In the genomic region with DNA sequence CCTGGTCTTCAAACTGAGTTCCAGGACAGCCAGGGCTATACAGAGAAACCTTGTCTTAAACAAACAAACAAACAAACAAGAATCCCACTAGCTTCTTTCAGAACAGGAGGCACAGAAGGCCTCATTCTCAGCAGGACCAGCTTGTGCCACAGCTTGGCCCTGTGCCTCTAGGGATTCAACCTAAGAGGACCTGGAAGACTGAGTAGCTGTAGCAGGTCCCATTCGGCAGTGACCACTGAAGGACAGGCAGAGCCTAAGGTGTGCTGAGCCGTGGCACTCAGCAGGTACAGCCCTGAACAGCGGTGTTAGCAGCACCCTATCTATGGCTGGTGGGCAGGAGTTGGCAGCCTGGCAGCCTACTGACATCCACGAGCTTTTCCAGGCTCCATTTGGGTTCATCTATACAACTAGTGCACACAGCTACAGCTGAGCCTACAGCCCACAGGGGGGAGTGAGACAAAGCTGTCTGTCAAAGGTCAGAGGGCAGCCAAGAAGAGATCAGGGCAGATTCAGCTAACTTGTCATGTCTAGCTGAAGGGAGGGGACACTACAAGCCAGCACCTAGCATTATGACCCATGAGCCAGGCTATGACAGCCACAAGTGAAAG, we compare ENCODE assay signal across 16 mouse cellular contexts. TPM values are rescaled to one million over a fixed set of nuclear protein-coding genes. Genes with fewer than 3 reads are reported as not detected.
A peak's percentile ranks its signal among the peaks of the same experiment; 100 is the strongest.
DNase-seq lines count a peak whose midpoint lies in the region; TF ChIP-seq lines count a peak whose summit lies in the region.
"Had no signal": no experiment of that assay in that cellular context is flagged by ENCODE, and none has a peak within 500 bp of the region (broad histone marks: within the 10 kb centered on the region; RNA-seq: fewer than 3 reads in every experiment).

No protein-coding gene starts in this region.

- H3K27me3 ChIP-seq in cerebellum, adult 2 months (ENCODE audit: control insufficient read depth, insufficient read depth, low read length), result no peaks in the 10 kb centered on the region
- H3K27me3 ChIP-seq in testis, adult 2 months (ENCODE audit: control insufficient read depth, insufficient read depth, low read length), result no peaks in the 10 kb centered on the region
- H3K27me3 ChIP-seq: embryonic facial prominence, embryonic 12.5 days; embryonic facial prominence, embryonic 15.5 days; hindbrain, embryonic 12.5 days; hindbrain, embryonic 15.5 days had no signal

- peak; percentile 29 for DNase-seq in cerebellum, adult 11 months
- no peak for DNase-seq in cerebellum, adult 9-10 months
- DNase-seq in cerebellum, adult 2 months, result peak; percentile 51 to 60
- no peak for DNase-seq in cerebellum, postnatal 4 days (ENCODE audit: low spot score in 2 of 2)
- DNase-seq in testis, postnatal 10 days (ENCODE audit: low spot score), result no peak
- no peak for DNase-seq in ovary, postnatal 10 days (ENCODE audit: low spot score)
- DNase-seq: adrenal gland, adult 8-10 months; adrenal gland, postnatal 25 days; forebrain, postnatal 0 days; gastrocnemius, adult 2 months; gastrocnemius, postnatal 25 days had no signal

- no peak for TF ChIP-seq CTCF in cerebellum, adult 2 months (IDR thresholded peaks at IDR 0.05; ENCODE audit: borderline replicate concordance, insufficient read depth, low read depth, low read length)
- no peak for TF ChIP-seq CTCF in testis, adult 2 months (IDR thresholded peaks at IDR 0.05; ENCODE audit: control insufficient read depth, insufficient read depth, insufficient replicate concordance, low read depth, low read length)

- H3K4me3 ChIP-seq in cerebellum, adult 2 months (replicated peaks; ENCODE audit: insufficient read depth, low read depth, low read length), result no peak overlapping the region
- peak overlapping the region; percentile 31 for H3K4me3 ChIP-seq in testis, adult 2 months (ENCODE audit: control insufficient read depth, low read depth, low read length)
- H3K4me3 ChIP-seq: embryonic facial prominence, embryonic 12.5 days; embryonic facial prominence, embryonic 15.5 days; gastrocnemius, adult 2 months; hindbrain, embryonic 12.5 days; hindbrain, embryonic 15.5 days had no signal

- H3K36me3 ChIP-seq in testis, adult 2 months (ENCODE audit: control insufficient read depth, insufficient read depth, low read length), result no peaks in the 10 kb centered on the region

- H3K4me1 ChIP-seq in cerebellum, adult 2 months (ENCODE audit: control insufficient read depth, insufficient read depth, low read length), result peaks cover 64% of the 10 kb centered on the region
- H3K4me1 ChIP-seq in testis, adult 2 months (ENCODE audit: control insufficient read depth, insufficient read depth, low read length), result no peaks in the 10 kb centered on the region
- H3K4me1 ChIP-seq: embryonic facial prominence, embryonic 12.5 days; embryonic facial prominence, embryonic 15.5 days; hindbrain, embryonic 12.5 days; hindbrain, embryonic 15.5 days had no signal

- 19% methylated on average over 4 of the region's 4 CpGs for WGBS in cerebellum, adult 2 months

- H3K27ac ChIP-seq in cerebellum, adult 2 months (ENCODE audit: insufficient read depth, low read length), result peak overlapping the region; percentile 47
- H3K27ac ChIP-seq in testis, adult 2 months (ENCODE audit: control insufficient read depth, insufficient read depth, low read depth, low read length), result peak overlapping the region; percentile 45
- H3K27ac ChIP-seq: embryonic facial prominence, embryonic 12.5 days; embryonic facial prominence, embryonic 15.5 days; gastrocnemius, adult 2 months; hindbrain, embryonic 12.5 days; hindbrain, embryonic 15.5 days had no signal

- TF ChIP-seq POLR2A in cerebellum, adult 2 months (IDR thresholded peaks at IDR 0.05; ENCODE audit: borderline replicate concordance, insufficient read depth, low read length), result no peak
- TF ChIP-seq POLR2A in testis, adult 2 months (IDR thresholded peaks at IDR 0.05; ENCODE audit: control insufficient read depth, low read depth, low read length), result no peak

RNA-seq across cellular contexts. Expression of gene Ccdc74a, which starts 8.0 kb away (rescaled TPM):
- 112 and 123 TPM in 2 replicates for polyA plus RNA-seq in cerebellum, adult 2 months (2012; rRNA removed)
- polyA plus RNA-seq in testis, adult 2 months (2012; rRNA removed), result 120 and 138 TPM in 2 replicates

RNA-seq across cellular contexts. Expression of gene Smpd4, which starts 35.1 kb away (rescaled TPM):
- polyA plus RNA-seq in cerebellum, adult 2 months (2012; rRNA removed), result 113 and 125 TPM in 2 replicates
- 280 and 291 TPM in 2 replicates for polyA plus RNA-seq in testis, adult 2 months (2012; rRNA removed)

Comparison
In these comparisons a context has a peak if more than half of its experiments do, and no peak if none do; other contexts are left out.
1. DNase-seq: peak in cerebellum, adult 11 months (single experiment) and cerebellum, adult 2 months (2 of 2); none in cerebellum, adult 9-10 months (single experiment), cerebellum, postnatal 4 days (0 of 2), testis, postnatal 10 days (single experiment) and ovary, postnatal 10 days (single experiment).